In the genomic region with DNA sequence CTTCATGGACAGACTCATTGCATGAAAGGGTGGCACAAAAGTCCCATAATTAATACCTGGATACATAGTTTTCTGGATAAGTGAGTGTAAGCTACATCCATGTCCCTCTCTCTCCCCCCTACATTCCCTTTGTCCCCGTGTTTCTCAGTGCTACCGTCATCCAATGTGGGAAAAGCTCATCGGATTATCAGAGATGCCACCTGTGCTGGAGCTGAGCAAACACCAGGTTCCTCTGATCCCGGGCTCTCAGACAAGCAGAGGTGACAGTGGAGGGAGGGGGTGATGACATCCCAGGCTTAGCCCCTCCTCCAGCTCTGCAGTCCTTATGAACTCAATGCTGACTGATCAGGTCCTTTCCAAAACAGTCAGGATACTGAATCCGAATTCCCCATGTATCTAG, we compare ENCODE assay signal across 41 mouse cellular contexts. TPM values are rescaled to one million over a fixed set of nuclear protein-coding genes. Genes with fewer than 3 reads are reported as not detected.
"Had no signal": no experiment of that assay in that cellular context is flagged by ENCODE, and none has a peak within 500 bp of the region (broad histone marks: within the 10 kb centered on the region; RNA-seq: fewer than 3 reads in every experiment).

No protein-coding gene starts in this region.

- DNase-seq: gastrocnemius, adult 2 months; gastrocnemius, postnatal 10 days; gastrocnemius, postnatal 25 days; heart, adult 2 months; heart, postnatal 4 days; kidney, adult 11 months; kidney, adult 2 months; kidney, adult 9 months; kidney, postnatal 14 days; kidney, postnatal 36 days; layer of hippocampus, adult 9-11 months; layer of hippocampus, postnatal 36 days; left cerebral cortex, postnatal 4 days had no signal

- ATAC-seq: intestine, embryonic 16.5 days; liver, embryonic 12.5 days had no signal

RNA-seq across cellular contexts. Expression of gene Cckbr, which starts 1.2 kb away (rescaled TPM):
- total RNA-seq: gastrocnemius, adult 2 months; gastrocnemius, postnatal 10 days; gastrocnemius, postnatal 25 days; gastrocnemius, postnatal 4 days; granulocyte monocyte progenitor cell, adult 5-6 weeks; heart, adult 2 months; heart, postnatal 25 days; heart, postnatal 4 days; liver, adult 2 months had no signal
- polyA plus RNA-seq: heart, adult 2 months; heart, embryonic 15.5 days; heart, postnatal 0 days; large intestine, adult 2 months; limb, embryonic 11.5 days; limb, embryonic 15.5 days; liver, adult 2 months; liver, embryonic 12.5 days had no signal

RNA-seq across cellular contexts. Expression of gene Cnga4, which starts 20.0 kb away (rescaled TPM):
- total RNA-seq: gastrocnemius, adult 2 months; gastrocnemius, postnatal 10 days; gastrocnemius, postnatal 25 days; gastrocnemius, postnatal 4 days; granulocyte monocyte progenitor cell, adult 5-6 weeks; heart, adult 2 months; heart, postnatal 25 days; heart, postnatal 4 days; liver, adult 2 months had no signal
- polyA plus RNA-seq: heart, embryonic 11.5 days; heart, embryonic 13.5 days; heart, embryonic 15.5 days; heart, postnatal 0 days; hindbrain, embryonic 16.5 days; intestine, embryonic 14.5 days; kidney, postnatal 0 days; limb, embryonic 11.5 days; limb, embryonic 13.5 days; liver, embryonic 12.5 days had no signal

RNA-seq across cellular contexts. Expression of gene Gm5901, which starts 49.5 kb away (rescaled TPM):
- total RNA-seq: gastrocnemius, adult 2 months; gastrocnemius, postnatal 10 days; gastrocnemius, postnatal 25 days; gastrocnemius, postnatal 4 days; granulocyte monocyte progenitor cell, adult 5-6 weeks; heart, adult 2 months; heart, postnatal 25 days; heart, postnatal 4 days; layer of hippocampus, adult 18-20 months; layer of hippocampus, adult 8-10 months; layer of hippocampus, postnatal 14 days; layer of hippocampus, postnatal 36 days; left cerebral cortex, adult 18-20 months; left cerebral cortex, adult 8-10 months; left cerebral cortex, postnatal 10 days; left cerebral cortex, postnatal 25 days; left cerebral cortex, postnatal 4 days; liver, adult 2 months had no signal
- polyA plus RNA-seq: frontal cortex, adult 2 months; heart, embryonic 11.5 days; heart, embryonic 13.5 days; heart, embryonic 15.5 days; heart, postnatal 0 days; hindbrain, embryonic 10.5 days; hindbrain, embryonic 13.5 days; hindbrain, embryonic 16.5 days; intestine, embryonic 14.5 days; intestine, embryonic 16.5 days; kidney, adult 2 months; kidney, embryonic 15.5 days; kidney, postnatal 0 days; large intestine, adult 2 months; limb, embryonic 11.5 days; limb, embryonic 13.5 days; limb, embryonic 15.5 days; liver, adult 2 months; liver, embryonic 12.5 days had no signal

RNA-seq across cellular contexts. Expression of gene Olfr692, which starts 56.3 kb away (rescaled TPM):
- total RNA-seq: gastrocnemius, adult 2 months; gastrocnemius, postnatal 10 days; gastrocnemius, postnatal 25 days; gastrocnemius, postnatal 4 days; granulocyte monocyte progenitor cell, adult 5-6 weeks; heart, adult 2 months; heart, postnatal 25 days; heart, postnatal 4 days; layer of hippocampus, adult 18-20 months; layer of hippocampus, adult 8-10 months; layer of hippocampus, postnatal 14 days; layer of hippocampus, postnatal 36 days; left cerebral cortex, adult 18-20 months; left cerebral cortex, adult 8-10 months; left cerebral cortex, postnatal 10 days; left cerebral cortex, postnatal 25 days; left cerebral cortex, postnatal 4 days; liver, adult 2 months had no signal
- polyA plus RNA-seq: frontal cortex, adult 2 months; heart, adult 2 months; heart, embryonic 11.5 days; heart, embryonic 13.5 days; heart, embryonic 15.5 days; heart, postnatal 0 days; hindbrain, embryonic 10.5 days; hindbrain, embryonic 13.5 days; hindbrain, embryonic 16.5 days; intestine, embryonic 14.5 days; intestine, embryonic 16.5 days; kidney, adult 2 months; kidney, embryonic 15.5 days; kidney, postnatal 0 days; large intestine, adult 2 months; limb, embryonic 11.5 days; limb, embryonic 13.5 days; limb, embryonic 15.5 days; liver, adult 2 months; liver, embryonic 12.5 days had no signal
